Comparison of ENCODE assay signal across 27 mouse cellular contexts in the genomic region with DNA sequence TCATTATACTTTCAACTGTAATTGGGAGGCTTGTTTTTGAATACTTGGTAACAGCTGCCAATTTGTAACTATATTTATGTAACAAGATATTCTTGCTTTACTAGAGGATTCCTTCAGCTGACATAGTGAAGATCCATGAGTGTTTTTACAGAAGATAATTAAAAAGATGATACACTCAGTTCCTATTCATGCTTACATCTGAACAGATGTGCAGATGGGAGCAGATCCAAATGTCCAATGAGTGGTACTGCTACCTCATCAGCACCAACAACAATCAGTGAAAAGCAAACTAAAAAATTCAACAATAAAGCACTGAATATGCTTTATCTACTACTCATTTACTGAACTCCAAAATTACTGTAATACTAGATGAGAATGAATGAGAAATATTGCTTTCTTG.
"Had no signal": no experiment of that assay in that cellular context is flagged by ENCODE, and none has a peak within 500 bp of the region (broad histone marks: within the 10 kb centered on the region; RNA-seq: fewer than 3 reads in every experiment).

No protein-coding gene starts in this region.

- DNase-seq: gastrocnemius, postnatal 14 days; gastrocnemius, postnatal 36 days; heart, adult 11 months; heart, adult 2 months; heart, postnatal 14 days; heart, postnatal 36 days; kidney, adult 11 months; kidney, adult 2 months; kidney, adult 9 months; kidney, postnatal 14 days; kidney, postnatal 36 days; layer of hippocampus, adult 9-11 months; left cerebral cortex, postnatal 4 days had no signal

- H3K4me1 ChIP-seq: heart, embryonic 13.5 days; heart, embryonic 15.5 days; hindbrain, embryonic 13.5 days; hindbrain, embryonic 15.5 days; kidney, embryonic 15.5 days; limb, embryonic 13.5 days; limb, embryonic 15.5 days; liver, embryonic 12.5 days had no signal

- H3K9ac ChIP-seq: heart, embryonic 13.5 days; heart, embryonic 15.5 days; hindbrain, embryonic 13.5 days; hindbrain, embryonic 15.5 days; kidney, embryonic 15.5 days; limb, embryonic 13.5 days; limb, embryonic 15.5 days; liver, embryonic 12.5 days; liver, embryonic 14.5 days had no signal

- ATAC-seq: hindbrain, postnatal 0 days; intestine, embryonic 16.5 days; liver, embryonic 12.5 days had no signal

- H3K4me3 ChIP-seq: heart, adult 2 months; heart, embryonic 13.5 days; heart, embryonic 15.5 days; hindbrain, embryonic 13.5 days; hindbrain, embryonic 15.5 days; kidney, embryonic 15.5 days; left cerebral cortex, adult 2 months; limb, embryonic 13.5 days; limb, embryonic 15.5 days; liver, embryonic 12.5 days had no signal

- H3K36me3 ChIP-seq: heart, embryonic 13.5 days; heart, embryonic 15.5 days; hindbrain, embryonic 13.5 days; hindbrain, embryonic 15.5 days; kidney, embryonic 15.5 days; limb, embryonic 13.5 days; limb, embryonic 15.5 days; liver, embryonic 12.5 days had no signal

- H3K9me3 ChIP-seq: heart, embryonic 13.5 days; heart, embryonic 15.5 days; hindbrain, embryonic 13.5 days; hindbrain, embryonic 15.5 days; kidney, embryonic 15.5 days; limb, embryonic 13.5 days; limb, embryonic 15.5 days; liver, embryonic 12.5 days had no signal

- H3K27ac ChIP-seq: heart, adult 2 months; heart, embryonic 13.5 days; heart, embryonic 15.5 days; hindbrain, embryonic 13.5 days; hindbrain, embryonic 15.5 days; hindbrain, postnatal 0 days; kidney, embryonic 15.5 days; kidney, postnatal 0 days; left cerebral cortex, adult 2 months; limb, embryonic 13.5 days; limb, embryonic 15.5 days; liver, embryonic 12.5 days; liver, embryonic 14.5 days had no signal

- H3K4me2 ChIP-seq: heart, embryonic 11.5 days; heart, embryonic 13.5 days; heart, embryonic 15.5 days; hindbrain, embryonic 13.5 days; hindbrain, embryonic 15.5 days; kidney, embryonic 15.5 days; limb, embryonic 13.5 days; limb, embryonic 15.5 days; liver, embryonic 12.5 days had no signal

- H3K27me3 ChIP-seq: heart, embryonic 13.5 days; heart, embryonic 15.5 days; hindbrain, embryonic 13.5 days; hindbrain, embryonic 15.5 days; kidney, embryonic 15.5 days; limb, embryonic 13.5 days; limb, embryonic 15.5 days; liver, embryonic 12.5 days had no signal
